Mouse (Mus musculus): ENCODE results near the gene R3hdm4. TPM values are rescaled to one million over a fixed set of nuclear protein-coding genes. Genes with fewer than 3 reads are reported as not detected.

Gene R3hdm4
- polyA plus RNA-seq, 1 experiment from 2014 or later: 137 TPM

GRCm38 (mm10) chr10:79921572-79921971 lies 564 bp upstream of the R3hdm4 start:
- Histone ChIP-seq H3K9ac (ENCODE audit: low read depth, low read length) (peak overlapping the region; percentile 40), H3K4me3 (ENCODE audit: low read length) (peak overlapping the region; percentile 20), H3K9me3 (ENCODE audit: control insufficient read depth, low read length) (no peaks in the 10 kb centered on the region), H3K27ac (ENCODE audit: low read depth, low read length) (no peak overlapping the region), H3K4me2 (replicated peaks; ENCODE audit: low read depth, low read length) (peak overlapping the region; percentile 46), H3K27me3 (ENCODE audit: control insufficient read depth, insufficient read depth, low read length) (peaks cover 58% of the 10 kb centered on the region), H3K4me1 (ENCODE audit: control insufficient read depth, insufficient read depth, low read length) (peaks cover 27% of the 10 kb centered on the region), H3K36me3 (ENCODE audit: control insufficient read depth, insufficient read depth, low read length) (no peaks in the 10 kb centered on the region)
- WGBS: 1% methylated on average over 34 of the region's 34 CpGs
- ATAC-seq (ENCODE audit: low FRiP score, low TSS enrichment): no peak

GRCm38 (mm10) chr10:79920056-79920890 lies 735 bp downstream of the R3hdm4 start:
- WGBS: 18% methylated on average over 26 of the region's 26 CpGs
- Histone ChIP-seq H3K4me3 (ENCODE audit: low read length) (peak overlapping the region; percentile 20), H3K9ac (ENCODE audit: low read depth, low read length) (no peak overlapping the region), H3K9me3 (ENCODE audit: control insufficient read depth, low read length) (no peaks in the 10 kb centered on the region), H3K36me3 (ENCODE audit: control insufficient read depth, insufficient read depth, low read length) (no peaks in the 10 kb centered on the region), H3K4me1 (ENCODE audit: control insufficient read depth, insufficient read depth, low read length) (peaks cover 22% of the 10 kb centered on the region), H3K27me3 (ENCODE audit: control insufficient read depth, insufficient read depth, low read length) (peaks cover 58% of the 10 kb centered on the region), H3K27ac (ENCODE audit: low read depth, low read length) (no peak overlapping the region), H3K4me2 (replicated peaks; ENCODE audit: low read depth, low read length) (peak overlapping the region; percentile 46; the same call in 1 of the 2 replicates)
- peak; percentile 14; the same call in 1 of the 2 replicates for ATAC-seq (ENCODE audit: low FRiP score, low TSS enrichment)

GRCm38 (mm10) chr10:79919251-79919849 lies 1.7 kb downstream of the R3hdm4 start:
- Histone ChIP-seq H3K4me3 (ENCODE audit: low read length) (peak overlapping the region; percentile 21), H3K9me3 (ENCODE audit: control insufficient read depth, low read length) (no peaks in the 10 kb centered on the region), H3K4me1 (ENCODE audit: control insufficient read depth, insufficient read depth, low read length) (peaks cover 24% of the 10 kb centered on the region), H3K4me2 (replicated peaks; ENCODE audit: low read depth, low read length) (peak overlapping the region; percentile 32), H3K27me3 (ENCODE audit: control insufficient read depth, insufficient read depth, low read length) (peaks cover 58% of the 10 kb centered on the region), H3K36me3 (ENCODE audit: control insufficient read depth, insufficient read depth, low read length) (no peaks in the 10 kb centered on the region), H3K9ac (ENCODE audit: low read depth, low read length) (no peak overlapping the region), H3K27ac (ENCODE audit: low read depth, low read length) (no peak overlapping the region)
- 4% methylated on average over 21 of the region's 21 CpGs for WGBS
- ATAC-seq (ENCODE audit: low FRiP score, low TSS enrichment): no peak

- 6% methylated on average over 35 of the region's 35 CpGs for WGBS
- H3K9ac ChIP-seq (ENCODE audit: low read depth, low read length): 0 out of 2 replicates have a peak overlapping the region, but pooled peaks have one; percentile 40
- no peak for ATAC-seq (ENCODE audit: low FRiP score, low TSS enrichment)
Measured at GRCm38 (mm10) chr10:79918231-79919078, 2.6 kb downstream of the R3hdm4 start.

GRCm38 (mm10) chr10:79917532-79918100 lies 3.4 kb downstream of the R3hdm4 start:
- Histone ChIP-seq H3K9me3 (ENCODE audit: control insufficient read depth, low read length) (no peaks in the 10 kb centered on the region), H3K27me3 (ENCODE audit: control insufficient read depth, insufficient read depth, low read length) (peaks cover 51% of the 10 kb centered on the region), H3K9ac (ENCODE audit: low read depth, low read length) (no peak overlapping the region), H3K27ac (ENCODE audit: low read depth, low read length) (no peak overlapping the region), H3K4me2 (replicated peaks; ENCODE audit: low read depth, low read length) (peak overlapping the region; percentile 62), H3K4me1 (ENCODE audit: control insufficient read depth, insufficient read depth, low read length) (peaks cover 28% of the 10 kb centered on the region), H3K36me3 (ENCODE audit: control insufficient read depth, insufficient read depth, low read length) (peaks cover 4% of the 10 kb centered on the region; the same call in 1 of the 2 replicates), H3K4me3 (ENCODE audit: low read length) (peak overlapping the region; percentile 53; the same call in 1 of the 2 replicates)
- WGBS: 73% methylated on average over 5 of the region's 5 CpGs
- no peak for ATAC-seq (ENCODE audit: low FRiP score, low TSS enrichment)

More at GRCm38 (mm10) chr10:79918231-79919078, 2.6 kb downstream of the R3hdm4 start:
- peak overlapping the region; percentile 32 for H3K4me2 ChIP-seq (replicated peaks; ENCODE audit: low read depth, low read length)
- H3K27ac ChIP-seq (ENCODE audit: low read depth, low read length): no peak overlapping the region
- peaks cover 28% of the 10 kb centered on the region for H3K4me1 ChIP-seq (ENCODE audit: control insufficient read depth, insufficient read depth, low read length)
- H3K36me3 ChIP-seq (ENCODE audit: control insufficient read depth, insufficient read depth, low read length): no peaks in the 10 kb centered on the region
- peak overlapping the region; percentile 12; the same call in 1 of the 2 replicates for H3K4me3 ChIP-seq (ENCODE audit: low read length)
- peaks cover 58% of the 10 kb centered on the region for H3K27me3 ChIP-seq (ENCODE audit: control insufficient read depth, insufficient read depth, low read length)
- H3K9me3 ChIP-seq (ENCODE audit: control insufficient read depth, low read length): no peaks in the 10 kb centered on the region

GRCm38 (mm10) chr10:79916808-79917531 lies 4.0 kb downstream of the R3hdm4 start, which contains the start of gene Kiss1r:
TSS of gene Kiss1r (plus strand) at chr10:79916971.
- Histone ChIP-seq H3K36me3 (ENCODE audit: control insufficient read depth, insufficient read depth, low read length) (peaks cover 8% of the 10 kb centered on the region; the same call in 1 of the 2 replicates), H3K4me3 (ENCODE audit: low read length) (peak within 1 kb of the TSS; percentile 53), H3K27ac (ENCODE audit: low read depth, low read length) (peak within 1 kb of the TSS; percentile 26; the same call in 1 of the 2 replicates), H3K9ac (ENCODE audit: low read depth, low read length) (peak within 1 kb of the TSS; percentile 85), H3K4me1 (ENCODE audit: control insufficient read depth, insufficient read depth, low read length) (peaks cover 28% of the 10 kb centered on the region), H3K9me3 (ENCODE audit: control insufficient read depth, low read length) (no peaks in the 10 kb centered on the region), H3K4me2 (replicated peaks; ENCODE audit: low read depth, low read length) (peak within 1 kb of the TSS; percentile 62), H3K27me3 (ENCODE audit: control insufficient read depth, insufficient read depth, low read length) (peaks cover 45% of the 10 kb centered on the region)
- 2% methylated on average over 42 of the region's 42 CpGs for WGBS
- ATAC-seq (ENCODE audit: low FRiP score, low TSS enrichment): peak; percentile 77

- WGBS: 5% methylated on average over 8 of the region's 8 CpGs
- H3K36me3 ChIP-seq (ENCODE audit: control insufficient read depth, insufficient read depth, low read length): peaks cover 17% of the 10 kb centered on the region
- no peak for ATAC-seq (ENCODE audit: low FRiP score, low TSS enrichment)
- H3K4me3 ChIP-seq (ENCODE audit: low read length): peak overlapping the region; percentile 53
- H3K4me1 ChIP-seq (ENCODE audit: control insufficient read depth, insufficient read depth, low read length): peaks cover 19% of the 10 kb centered on the region
- H3K9me3 ChIP-seq (ENCODE audit: control insufficient read depth, low read length): no peaks in the 10 kb centered on the region
- H3K4me2 ChIP-seq (replicated peaks; ENCODE audit: low read depth, low read length): peak overlapping the region; percentile 62
- H3K27me3 ChIP-seq (ENCODE audit: control insufficient read depth, insufficient read depth, low read length): peaks cover 36% of the 10 kb centered on the region
- peak overlapping the region; percentile 85 for H3K9ac ChIP-seq (ENCODE audit: low read depth, low read length)
- no peak overlapping the region for H3K27ac ChIP-seq (ENCODE audit: low read depth, low read length)
Measured at GRCm38 (mm10) chr10:79916081-79916480, 4.9 kb downstream of the R3hdm4 start.
